Mouse (Mus musculus) limb, embryonic 10.5 days (tissue): ENCODE results near the gene Ctdsp1. TPM values are rescaled to one million over a fixed set of nuclear protein-coding genes. Genes with fewer than 3 reads are reported as not detected.

ENCODE experiments used
- DNase-seq: peaks from one replicate; pipeline ENCODE4 v3.0.0-alpha.2; 2017; ENCODE audit warnings: low spot score
- H3K27ac ChIP-seq: fragments of 300-500 bp; sonication (generic); 2 replicates; pipeline ENCODE4 v1.5.1; 2016; ENCODE audit warnings: mild to moderate bottlenecking
- H3K27me3 ChIP-seq: fragments of 300-500 bp; sonication (generic); 2 replicates; pipeline ENCODE4 v1.6.1; 2016; ENCODE audit warnings: low read depth, mild to moderate bottlenecking; ENCODE audit not compliant: poor library complexity, severe bottlenecking
- H3K36me3 ChIP-seq: fragments of 300-500 bp; sonication (generic); 2 replicates; pipeline ENCODE4 v1.6.1; 2016; ENCODE audit warnings: mild to moderate bottlenecking, moderate library complexity
- H3K4me1 ChIP-seq: fragments of 300-500 bp; sonication (generic); 2 replicates; pipeline ENCODE4 v1.6.1; 2016
- H3K4me3 ChIP-seq: fragments of 300-500 bp; sonication (generic); 2 replicates; pipeline ENCODE4 v1.5.1; 2016; ENCODE audit warnings: mild to moderate bottlenecking, moderate library complexity
- H3K9me3 ChIP-seq: fragments of 300-500 bp; sonication (generic); replicated peaks from 2 replicates; pipeline ENCODE4 v1.6.1; 2016; ENCODE audit warnings: mild to moderate bottlenecking
- WGBS: fragments of 180-500 bp; shearing (Covaris S2); methylation state at CpG from one replicate; pipeline ENCODE4 v1.1.7; 2016; 5-methylcytosine and 5-hydroxymethylcytosine counted together
- polyA plus RNA-seq: library from polyadenylated mRNA; unstranded; fragments of >200 nt; fragmentation: Nextera tagmentation; extraction: Ambion mirVana; gene quantifications from 2 replicates; pipeline ENCODE4 v1.2.1, GENCODE M21; 2016

The Ctdsp1 gene
- 50.5 and 61.4 TPM in 2 replicates for polyA plus RNA-seq

GRCm38 (mm10) chr1:74390924-74391748, at the start of gene Ctdsp1:
Ctdsp1 (plus strand) TSS chr1:74391509.
- Histone ChIP-seq H3K4me1 (peaks cover 56% of the 10 kb centered on the region), H3K9me3 (no peaks in the 10 kb centered on the region), H3K4me3 (peak within 1 kb of the TSS; percentile 96), H3K27me3 (no peaks in the 10 kb centered on the region), H3K36me3 (peaks cover 30% of the 10 kb centered on the region), H3K27ac (peak within 1 kb of the TSS; percentile 99)
- DNase-seq, result peak; percentile 99
- 3% methylated on average over 48 of the region's 51 CpGs for WGBS

DNA sequence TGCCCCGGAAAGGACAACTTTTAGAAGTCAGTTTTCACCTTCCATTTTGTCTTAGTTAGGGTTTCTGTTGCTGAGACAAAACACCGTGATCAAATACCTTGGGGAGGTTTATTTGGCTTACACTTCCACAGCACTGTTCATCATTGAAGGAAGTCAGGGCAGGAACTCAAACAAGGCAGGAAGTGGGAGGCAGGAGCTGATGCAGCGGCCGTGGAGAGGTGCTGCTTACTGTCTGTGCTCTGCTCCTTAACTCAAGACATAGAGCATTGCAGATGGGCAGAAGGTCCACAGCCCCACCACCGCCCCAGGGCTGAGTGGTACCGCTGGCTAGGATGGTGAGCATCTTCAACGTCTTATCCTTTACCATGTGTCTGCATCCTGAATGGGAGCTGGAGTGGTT, 49.4 kb upstream of the Ctdsp1 start:
- H3K27me3 ChIP-seq, result no peaks in the 10 kb centered on the region
- no peaks in the 10 kb centered on the region for H3K9me3 ChIP-seq
- whole genome bisulfite sequencing, result 90% methylated on average over 7 of the region's 7 CpGs
- DNase-seq, result no peak
- H3K4me1 ChIP-seq, result peaks cover 29% of the 10 kb centered on the region
- H3K27ac ChIP-seq, result no peak overlapping the region
- peaks cover 11% of the 10 kb centered on the region; the same call in 1 of the 2 replicates for H3K36me3 ChIP-seq
- H3K4me3 ChIP-seq, result no peak overlapping the region

GRCm38 (mm10) chr1:74342308-74342707, 49.0 kb upstream of the Ctdsp1 start:
- H3K9me3 ChIP-seq, result no peaks in the 10 kb centered on the region
- WGBS, result 94% methylated on average over 1 of the region's 1 CpGs
- no peak overlapping the region for H3K4me3 ChIP-seq
- H3K36me3 ChIP-seq, result peaks cover 13% of the 10 kb centered on the region
- no peaks in the 10 kb centered on the region for H3K27me3 ChIP-seq
- DNase-seq, result no peak
- H3K27ac ChIP-seq, result no peak overlapping the region
- peaks cover 29% of the 10 kb centered on the region for H3K4me1 ChIP-seq

GRCm38 (mm10) chr1:74343161-74343560, 48.1 kb upstream of the Ctdsp1 start:
- no peaks in the 10 kb centered on the region for H3K27me3 ChIP-seq
- peaks cover 19% of the 10 kb centered on the region for H3K36me3 ChIP-seq
- 82% methylated on average over 5 of the region's 5 CpGs for WGBS
- H3K4me1 ChIP-seq, result peaks cover 26% of the 10 kb centered on the region
- H3K4me3 ChIP-seq, result no peak overlapping the region
- no peak for DNase-seq
- H3K9me3 ChIP-seq, result no peaks in the 10 kb centered on the region
- H3K27ac ChIP-seq, result peak overlapping the region; percentile 54

- Histone ChIP-seq H3K27ac (no peak overlapping the region), H3K36me3 (peaks cover 31% of the 10 kb centered on the region), H3K9me3 (no peaks in the 10 kb centered on the region), H3K4me3 (no peak overlapping the region), H3K27me3 (no peaks in the 10 kb centered on the region), H3K4me1 (peaks cover 21% of the 10 kb centered on the region)
- no peak for DNase-seq
- 85% methylated on average over 11 of the region's 11 CpGs for whole genome bisulfite sequencing
Measured at GRCm38 (mm10) chr1:74344163-74344916, 47.0 kb upstream of the Ctdsp1 start.

DNA sequence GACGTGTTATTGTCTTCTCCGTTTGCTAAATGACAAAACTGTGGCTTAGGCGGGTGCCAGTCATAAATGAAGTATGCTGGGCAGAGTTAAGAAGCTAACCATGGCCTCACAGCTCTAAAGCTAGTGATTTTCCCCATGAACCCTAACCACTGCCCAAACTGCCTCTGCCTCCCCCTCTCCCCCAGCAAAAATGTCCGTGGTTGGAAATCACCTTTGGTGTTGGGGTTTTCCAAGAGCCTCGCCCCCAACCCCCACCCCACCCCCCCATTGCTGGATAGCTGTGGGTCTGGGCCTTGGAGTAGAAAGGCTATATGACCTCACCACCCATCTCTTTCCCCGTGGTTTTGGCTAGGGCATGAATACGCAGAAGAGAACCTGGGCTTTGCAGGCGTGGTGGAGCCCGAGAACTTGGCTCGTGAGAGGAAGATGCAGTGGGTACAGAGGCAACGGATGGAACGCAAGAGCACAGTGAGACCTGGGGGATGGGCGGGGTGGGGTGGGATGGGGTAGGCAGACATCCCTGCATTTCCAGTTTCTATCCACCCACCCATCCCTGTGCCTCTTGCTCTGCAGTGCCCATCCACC, 40.0 kb upstream of the Ctdsp1 start:
- no peak for DNase-seq
- no peak overlapping the region for H3K4me3 ChIP-seq
- H3K27me3 ChIP-seq, result no peaks in the 10 kb centered on the region
- H3K4me1 ChIP-seq, result peaks cover 4% of the 10 kb centered on the region; the same call in 1 of the 2 replicates
- H3K9me3 ChIP-seq, result no peaks in the 10 kb centered on the region
- no peak overlapping the region for H3K27ac ChIP-seq
- WGBS, result 94% methylated on average over 13 of the region's 13 CpGs
- peaks cover 63% of the 10 kb centered on the region for H3K36me3 ChIP-seq

GRCm38 (mm10) chr1:74352532-74353096, 38.7 kb upstream of the Ctdsp1 start:
- H3K9me3 ChIP-seq, result no peaks in the 10 kb centered on the region
- no peaks in the 10 kb centered on the region for H3K27me3 ChIP-seq
- DNase-seq, result no peak
- H3K36me3 ChIP-seq, result peaks cover 57% of the 10 kb centered on the region
- H3K4me3 ChIP-seq, result no peak overlapping the region
- 89% methylated on average over 5 of the region's 5 CpGs for WGBS
- no peak overlapping the region for H3K27ac ChIP-seq
- H3K4me1 ChIP-seq, result peaks cover 7% of the 10 kb centered on the region; the same call in 1 of the 2 replicates

GRCm38 (mm10) chr1:74353453-74354229, 37.7 kb upstream of the Ctdsp1 start:
- H3K27me3 ChIP-seq, result no peaks in the 10 kb centered on the region
- peaks cover 50% of the 10 kb centered on the region for H3K36me3 ChIP-seq
- DNase-seq, result no peak
- H3K9me3 ChIP-seq, result no peaks in the 10 kb centered on the region
- 93% methylated on average over 9 of the region's 9 CpGs for WGBS
- H3K4me3 ChIP-seq, result no peak overlapping the region
- H3K4me1 ChIP-seq, result peaks cover 7% of the 10 kb centered on the region; the same call in 1 of the 2 replicates
- H3K27ac ChIP-seq, result no peak overlapping the region

DNA sequence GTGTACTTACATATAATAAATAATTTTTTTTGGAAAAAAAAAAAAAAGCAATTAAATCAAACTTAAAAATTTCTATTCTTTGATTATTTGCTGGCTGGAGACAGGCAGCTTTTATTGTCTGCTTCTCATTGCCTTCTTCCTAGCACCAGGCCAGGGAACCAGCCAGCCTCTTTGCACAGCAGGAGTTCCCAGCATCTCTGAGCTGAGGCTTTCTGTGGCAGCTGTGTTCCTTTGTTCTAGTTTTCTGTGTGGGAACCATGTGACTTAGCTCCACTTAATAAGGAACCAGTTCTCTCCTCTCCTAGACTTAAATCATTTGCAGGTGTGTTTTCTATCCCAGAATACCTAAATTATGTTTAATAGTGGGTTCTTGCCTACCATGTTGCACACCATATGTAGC, 33.8 kb upstream of the Ctdsp1 start:
- Histone ChIP-seq H3K27ac (no peak overlapping the region), H3K36me3 (peaks cover 13% of the 10 kb centered on the region), H3K27me3 (no peaks in the 10 kb centered on the region), H3K4me1 (peaks cover 16% of the 10 kb centered on the region), H3K4me3 (no peak overlapping the region), H3K9me3 (no peaks in the 10 kb centered on the region)
- DNase-seq, result no peak

GRCm38 (mm10) chr1:74359952-74360517, 31.3 kb upstream of the Ctdsp1 start:
- Histone ChIP-seq H3K27ac (no peak overlapping the region), H3K27me3 (no peaks in the 10 kb centered on the region), H3K36me3 (no peaks in the 10 kb centered on the region), H3K9me3 (no peaks in the 10 kb centered on the region), H3K4me1 (peaks cover 31% of the 10 kb centered on the region), H3K4me3 (no peak overlapping the region)
- WGBS, result 83% methylated on average over 5 of the region's 5 CpGs
- DNase-seq, result no peak

- 4% methylated on average over 2 of the region's 2 CpGs for WGBS
Measured at GRCm38 (mm10) chr1:74361812-74362211, 29.5 kb upstream of the Ctdsp1 start, which contains the start of gene Catip. Catip (plus strand) TSS chr1:74362108.

More at GRCm38 (mm10) chr1:74361812-74362211, 29.5 kb upstream of the Ctdsp1 start, which contains the start of gene Catip:
- Histone ChIP-seq H3K9me3 (no peaks in the 10 kb centered on the region), H3K4me1 (peaks cover 25% of the 10 kb centered on the region), H3K4me3 (no peak within 1 kb of the TSS), H3K27ac (peak within 1 kb of the TSS; percentile 54), H3K36me3 (no peaks in the 10 kb centered on the region), H3K27me3 (no peaks in the 10 kb centered on the region)
- DNase-seq, result peak; percentile 67
